Mouse (Mus musculus) hindbrain, embryonic 10.5 days (tissue): ENCODE data around the gene Ttc5. TPM values are rescaled to one million over a fixed set of nuclear protein-coding genes. Genes with fewer than 3 reads are reported as not detected.
"Not testable (repeated sequence)": the region's sequence is repeated elsewhere in the genome, so short reads cannot be mapped to it uniquely, and the experiment has no call there.

ENCODE experiments used
- DNase-seq: peaks from one replicate; pipeline ENCODE4 v3.0.0-alpha.2; 2017; ENCODE audit warnings: low spot score
- H3K27ac ChIP-seq: fragments of 300-500 bp; sonication (generic); 2 replicates; pipeline ENCODE4 v1.5.1; 2016; ENCODE audit warnings: mild to moderate bottlenecking, moderate library complexity
- H3K27me3 ChIP-seq: fragments of 300-500 bp; sonication (generic); 2 replicates; pipeline ENCODE4 v1.6.1; 2016; ENCODE audit warnings: mild to moderate bottlenecking; ENCODE audit not compliant: poor library complexity, insufficient read depth, severe bottlenecking
- H3K36me3 ChIP-seq: fragments of 300-500 bp; sonication (generic); 2 replicates; pipeline ENCODE4 v1.6.1; 2016; ENCODE audit warnings: mild to moderate bottlenecking, moderate library complexity
- H3K4me1 ChIP-seq: fragments of 300-500 bp; sonication (generic); replicated peaks from 2 replicates; pipeline ENCODE4 v1.6.1; 2016; ENCODE audit warnings: mild to moderate bottlenecking
- H3K4me3 ChIP-seq: fragments of 300-500 bp; sonication (generic); 2 replicates; pipeline ENCODE4 v1.5.1; 2016; ENCODE audit warnings: mild to moderate bottlenecking, moderate library complexity
- H3K9me3 ChIP-seq: fragments of 300-500 bp; sonication (generic); 2 replicates; pipeline ENCODE4 v1.6.1; 2016; ENCODE audit warnings: mild to moderate bottlenecking, moderate library complexity
- WGBS: fragments of 180-500 bp; shearing (Covaris S2); methylation state at CpG from one replicate; pipeline ENCODE4 v1.1.7; 2016; 5-methylcytosine and 5-hydroxymethylcytosine counted together
- polyA plus RNA-seq: library from polyadenylated mRNA; unstranded; fragments of >200 nt; fragmentation: Nextera tagmentation; extraction: Ambion mirVana; gene quantifications from 2 replicates; pipeline ENCODE4 v1.2.1, GENCODE M21; 2016

Gene Ttc5
- polyA plus RNA-seq, 1 experiment from 2014 or later: 123 TPM

GRCm38 (mm10) chr14:50741584-50741983 is 43.7 kb downstream of the Ttc5 start:
- Histone ChIP-seq H3K27ac (no peak overlapping the region), H3K9me3 (no peaks in the 10 kb centered on the region), H3K27me3 (no peaks in the 10 kb centered on the region), H3K36me3 (no peaks in the 10 kb centered on the region), H3K4me1 (no peaks in the 10 kb centered on the region), H3K4me3 (no peak overlapping the region)
- WGBS: 73% methylated on average over 2 of the region's 2 CpGs
- DNase-seq: no peak

DNA sequence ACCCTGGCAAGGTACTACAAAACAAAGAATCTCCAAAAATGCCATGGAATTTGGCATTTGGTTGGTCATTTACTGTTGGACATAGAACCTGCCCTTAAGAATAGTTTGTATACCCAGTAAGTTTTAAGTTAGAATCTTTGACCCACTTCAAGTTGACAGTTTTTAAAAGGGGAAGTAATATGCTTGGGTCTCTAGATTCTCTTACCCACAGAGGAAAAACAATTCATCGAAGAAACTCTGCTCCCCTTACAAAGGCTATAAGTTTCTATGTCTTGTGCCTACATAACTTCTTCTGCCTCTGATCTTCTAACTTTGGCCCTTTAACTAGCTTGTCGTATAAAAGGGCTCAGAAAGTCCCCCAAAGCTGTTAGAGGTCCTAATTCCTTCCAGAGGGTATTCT is 45.0 kb downstream of the Ttc5 start:
- Histone ChIP-seq H3K4me1 (no peaks in the 10 kb centered on the region), H3K27me3 (no peaks in the 10 kb centered on the region), H3K9me3 (no peaks in the 10 kb centered on the region), H3K4me3 (no peak overlapping the region), H3K36me3 (no peaks in the 10 kb centered on the region), H3K27ac (no peak overlapping the region)
- DNase-seq: no peak
- WGBS: 77% methylated on average over 2 of the region's 2 CpGs

- H3K4me3 ChIP-seq, H3K4me1 ChIP-seq, H3K9me3 ChIP-seq, DNase-seq, H3K27ac ChIP-seq, H3K36me3 ChIP-seq, H3K27me3 ChIP-seq: not testable (repeated sequence)
- WGBS: 82% methylated on average over 4 of the region's 4 CpGs
Measured at GRCm38 (mm10) chr14:50722371-50722770, 62.9 kb downstream of the Ttc5 start.

- not testable (repeated sequence) for H3K9me3 ChIP-seq, H3K36me3 ChIP-seq, H3K27me3 ChIP-seq, H3K4me1 ChIP-seq, H3K4me3 ChIP-seq, DNase-seq, H3K27ac ChIP-seq
- WGBS: 92% methylated on average over 15 of the region's 15 CpGs
Measured at GRCm38 (mm10) chr14:50719875-50720274, 65.4 kb downstream of the Ttc5 start.

Other genes with a start within 250 kb of the Ttc5 start
- not detected in 2 replicates for gene Olfr744, start 170.6 kb downstream of the Ttc5 start, polyA plus RNA-seq
- gene Olfr745, start 146.1 kb downstream of the Ttc5 start, polyA plus RNA-seq: not detected in 2 replicates
- gene Olfr746, start 138.4 kb downstream of the Ttc5 start, polyA plus RNA-seq: not detected in 2 replicates
- not detected in 2 replicates for gene Olfr747, start 92.3 kb downstream of the Ttc5 start, polyA plus RNA-seq
- not detected in 2 replicates for gene Olfr748, start 78.1 kb downstream of the Ttc5 start, polyA plus RNA-seq
- gene Olfr749, start 40.4 kb downstream of the Ttc5 start, polyA plus RNA-seq: not detected in 2 replicates
- gene Ccnb1ip1, start 22.2 kb upstream of the Ttc5 start, polyA plus RNA-seq: not detected in 2 replicates
- 58.5 and 64.1 TPM in 2 replicates for gene Parp2, start 22.3 kb upstream of the Ttc5 start, polyA plus RNA-seq
- 6.0 and 6.2 TPM in 2 replicates for gene Tep1, start 85.0 kb upstream of the Ttc5 start, polyA plus RNA-seq
- 0.09 and 0.20 TPM in 2 replicates for gene Klhl33, start 112.0 kb upstream of the Ttc5 start, polyA plus RNA-seq
- 164 and 174 TPM in 2 replicates for gene Osgep, start 139.4 kb upstream of the Ttc5 start, polyA plus RNA-seq
- 384 and 423 TPM in 2 replicates for gene Apex1, start 139.4 kb upstream of the Ttc5 start, polyA plus RNA-seq
- 59.0 and 63.9 TPM in 2 replicates for gene Pip4p1, start 145.3 kb upstream of the Ttc5 start, polyA plus RNA-seq
- gene Pnp, start 145.6 kb upstream of the Ttc5 start, polyA plus RNA-seq: 72.3 and 83.2 TPM in 2 replicates
- gene Gm49342, start 159.0 kb upstream of the Ttc5 start, polyA plus RNA-seq: not detected in 2 replicates
- 0.54 and 0.86 TPM in 2 replicates for gene Pnp2, start 170.5 kb upstream of the Ttc5 start, polyA plus RNA-seq
- gene Rnase10, start 222.2 kb upstream of the Ttc5 start, polyA plus RNA-seq: 0.10 TPM in 1 of 2 replicates, not detected in the other